Mouse (Mus musculus): ENCODE results near the gene Trex1. TPM values are rescaled to one million over a fixed set of nuclear protein-coding genes. Genes with fewer than 3 reads are reported as not detected.
A peak's percentile ranks its signal among the peaks of the same experiment; 100 is the strongest.

Gene Trex1
- total and polyA plus RNA-seq, 3 experiments: 12.6 to 55.2 (median 13.3) TPM

DNA sequence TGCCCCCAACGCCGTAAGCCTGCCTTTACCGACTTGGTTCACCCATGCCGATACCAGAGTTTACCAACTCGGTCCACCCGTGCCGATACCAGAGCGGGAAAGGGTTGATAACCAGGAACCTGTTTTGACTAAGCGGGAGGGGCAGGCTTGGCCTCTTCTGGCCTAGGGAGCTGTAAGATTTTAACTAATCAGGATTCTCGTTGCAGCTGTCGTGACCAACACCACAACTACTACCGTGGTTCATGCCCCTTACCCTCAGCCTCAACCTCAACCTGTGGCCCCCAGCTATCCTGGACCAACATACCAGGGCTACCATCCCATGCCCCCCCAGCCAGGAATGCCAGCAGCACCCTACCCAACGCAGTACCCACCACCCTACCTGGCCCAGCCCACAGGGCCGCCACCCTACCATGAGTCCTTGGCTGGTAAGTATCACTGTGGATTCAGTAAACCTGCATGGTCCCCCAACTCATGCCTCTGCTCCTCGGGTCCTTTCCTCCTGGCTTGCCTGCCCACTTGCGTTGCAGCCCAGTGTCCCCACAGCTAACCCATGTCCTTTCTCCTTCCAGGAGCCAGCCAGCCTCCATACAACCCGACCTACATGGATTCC lies 3.3 kb downstream of the Trex1 start:
- H3K9ac ChIP-seq (ENCODE audit: low read depth, low read length): no peak overlapping the region
- no peak overlapping the region for H3K4me3 ChIP-seq
- peak in 1 of 2 experiments; percentile 23 for DNase-seq
- H3K27ac ChIP-seq: no peak overlapping the region
- 87% methylated on average over 17 of the region's 17 CpGs for WGBS
- H3K27me3 ChIP-seq (ENCODE audit: control insufficient read depth, insufficient read depth, low read length): no peaks in the 10 kb centered on the region
- TF ChIP-seq EP300 (IDR thresholded peaks at IDR 0.05; ENCODE audit: insufficient read depth, low read depth, low read length) (no peak), CTCF (IDR thresholded peaks at IDR 0.05) (no peak), POLR2A (IDR thresholded peaks at IDR 0.05; ENCODE audit: insufficient read depth, low read depth, low read length) (no peak)
- peaks cover 17% of the 10 kb centered on the region for H3K4me1 ChIP-seq (ENCODE audit: control insufficient read depth, insufficient read depth, low read length)
- H3K79me2 ChIP-seq (replicated peaks; ENCODE audit: control insufficient read depth, insufficient read depth, low read length): no peaks in the 10 kb centered on the region; the same call in 1 of the 2 replicates
- intact Hi-C loops (cut with DNase I): no loop called here
- 0 out of 2 replicates have a peak, but pooled peaks cover 2% of the 10 kb centered on the region for H3K36me3 ChIP-seq (ENCODE audit: control insufficient read depth, insufficient read depth, low read length)

DNA sequence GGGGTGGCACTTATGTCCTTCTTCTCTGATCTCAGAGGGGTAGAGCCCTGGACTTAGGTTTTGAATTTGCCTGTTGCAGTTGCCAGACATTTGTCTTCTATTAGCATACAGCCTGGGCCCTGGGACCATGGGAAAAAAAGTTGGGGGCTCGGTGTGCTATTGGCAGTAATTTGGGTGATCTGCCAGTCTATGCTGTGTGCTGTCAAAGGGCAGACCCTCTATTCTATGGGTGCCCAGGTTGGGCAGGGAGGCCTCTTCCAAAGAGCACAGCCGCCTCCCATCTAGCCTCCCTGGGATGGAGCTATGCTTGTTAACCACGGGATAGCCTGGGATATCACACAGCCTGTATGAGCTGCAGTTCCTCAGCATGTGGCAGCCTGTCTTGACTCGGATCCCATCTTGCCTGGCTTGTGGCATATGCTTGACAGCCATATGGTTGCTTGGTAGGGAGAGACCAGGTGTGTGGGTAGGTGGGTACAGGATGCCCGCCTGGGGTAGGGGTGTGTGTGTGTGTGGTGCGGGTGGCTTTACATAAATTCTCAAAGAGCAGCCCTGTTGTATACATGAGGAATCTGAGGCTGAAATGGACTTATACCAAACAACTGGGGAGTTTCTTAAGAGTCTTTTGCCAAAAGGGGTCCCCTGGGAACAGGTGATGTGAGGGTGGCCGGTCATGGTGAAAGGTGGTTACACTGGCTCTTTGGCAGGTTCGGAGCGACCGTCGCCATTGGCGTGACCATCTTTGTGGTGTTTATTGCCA lies 4.1 kb downstream of the Trex1 start:
- H3K9ac ChIP-seq (ENCODE audit: low read depth, low read length): no peak overlapping the region; the same call in 1 of the 2 replicates
- H3K4me1 ChIP-seq (ENCODE audit: control insufficient read depth, insufficient read depth, low read length): peaks cover 17% of the 10 kb centered on the region
- no peaks in the 10 kb centered on the region; the same call in 1 of the 2 replicates for H3K79me2 ChIP-seq (replicated peaks; ENCODE audit: control insufficient read depth, insufficient read depth, low read length)
- DNase-seq: peak in 1 of 2 experiments; percentile 24
- 0 out of 2 replicates have a peak, but pooled peaks cover 2% of the 10 kb centered on the region for H3K36me3 ChIP-seq (ENCODE audit: control insufficient read depth, insufficient read depth, low read length)
- no peak for TF ChIP-seq CTCF (IDR thresholded peaks at IDR 0.05)
- TF ChIP-seq POLR2A (IDR thresholded peaks at IDR 0.05; ENCODE audit: insufficient read depth, low read depth, low read length): no peak
- no peak for TF ChIP-seq EP300 (IDR thresholded peaks at IDR 0.05; ENCODE audit: insufficient read depth, low read depth, low read length)
- H3K4me3 ChIP-seq: peak overlapping the region; percentile 44
- peak overlapping the region; percentile 73 for H3K27ac ChIP-seq
- no peaks in the 10 kb centered on the region for H3K27me3 ChIP-seq (ENCODE audit: control insufficient read depth, insufficient read depth, low read length)
- WGBS: 85% methylated on average over 12 of the region's 12 CpGs
- intact Hi-C loops (cut with DNase I): no loop called here

GRCm38 (mm10) chr9:109054712-109055111 lies 4.8 kb downstream of the Trex1 start:
- Histone ChIP-seq H3K36me3 (ENCODE audit: control insufficient read depth, insufficient read depth, low read length) (0 out of 2 replicates have a peak, but pooled peaks cover 2% of the 10 kb centered on the region), H3K4me3 (peak overlapping the region; percentile 44), H3K27me3 (ENCODE audit: control insufficient read depth, insufficient read depth, low read length) (no peaks in the 10 kb centered on the region), H3K79me2 (replicated peaks; ENCODE audit: control insufficient read depth, insufficient read depth, low read length) (no peaks in the 10 kb centered on the region; the same call in 1 of the 2 replicates), H3K4me1 (ENCODE audit: control insufficient read depth, insufficient read depth, low read length) (peaks cover 14% of the 10 kb centered on the region), H3K27ac (peak overlapping the region; percentile 73), H3K9ac (ENCODE audit: low read depth, low read length) (peak overlapping the region; percentile 15; the same call in 1 of the 2 replicates)
- peak; percentile 69 to 83 for DNase-seq
- TF ChIP-seq POLR2A (IDR thresholded peaks at IDR 0.05; ENCODE audit: insufficient read depth, low read depth, low read length) (peak; percentile 79), EP300 (IDR thresholded peaks at IDR 0.05; ENCODE audit: insufficient read depth, low read depth, low read length) (0 out of 2 replicates have a peak, but pooled peaks have one; percentile 42), CTCF (IDR thresholded peaks at IDR 0.05) (no peak)
- intact Hi-C loops (cut with DNase I): no loop called here
- WGBS: 17% methylated on average over 7 of the region's 7 CpGs

DNA sequence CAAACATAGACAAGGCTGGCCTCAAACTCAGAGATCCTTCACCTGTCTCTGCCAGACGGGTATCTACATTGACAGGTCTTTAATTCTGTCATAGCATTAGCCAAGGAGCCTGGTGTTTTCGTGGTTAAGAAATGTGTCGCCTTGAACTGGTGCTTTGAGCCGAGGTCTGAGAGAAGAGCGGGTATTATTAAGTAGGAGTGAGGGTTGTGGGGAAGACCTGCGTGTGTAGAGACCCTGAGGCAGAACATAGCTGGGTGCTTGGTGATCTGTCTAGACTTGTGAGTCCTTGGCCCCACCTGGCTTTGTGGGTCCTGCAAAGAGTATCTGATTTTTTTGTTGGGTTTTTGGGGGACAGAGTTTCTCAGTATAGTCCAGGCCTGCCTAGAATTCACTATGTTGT lies 5.7 kb downstream of the Trex1 start:
- Histone ChIP-seq H3K36me3 (ENCODE audit: control insufficient read depth, insufficient read depth, low read length) (0 out of 2 replicates have a peak, but pooled peaks cover 2% of the 10 kb centered on the region), H3K4me1 (ENCODE audit: control insufficient read depth, insufficient read depth, low read length) (peaks cover 13% of the 10 kb centered on the region), H3K27ac (peak overlapping the region; percentile 73), H3K9ac (ENCODE audit: low read depth, low read length) (no peak overlapping the region), H3K79me2 (replicated peaks; ENCODE audit: control insufficient read depth, insufficient read depth, low read length) (no peaks in the 10 kb centered on the region; the same call in 1 of the 2 replicates), H3K4me3 (no peak overlapping the region), H3K27me3 (ENCODE audit: control insufficient read depth, insufficient read depth, low read length) (no peaks in the 10 kb centered on the region)
- WGBS: 76% methylated on average over 6 of the region's 6 CpGs
- intact Hi-C loops (cut with DNase I): no loop called here
- DNase-seq: peak in 1 of 2 experiments; percentile 13
- TF ChIP-seq CTCF (IDR thresholded peaks at IDR 0.05): no peak
- no peak for TF ChIP-seq EP300 (IDR thresholded peaks at IDR 0.05; ENCODE audit: insufficient read depth, low read depth, low read length)
- no peak for TF ChIP-seq POLR2A (IDR thresholded peaks at IDR 0.05; ENCODE audit: insufficient read depth, low read depth, low read length)

- Histone ChIP-seq H3K27me3 (ENCODE audit: control insufficient read depth, insufficient read depth, low read length) (no peaks in the 10 kb centered on the region), H3K36me3 (ENCODE audit: control insufficient read depth, insufficient read depth, low read length) (0 out of 2 replicates have a peak, but pooled peaks cover 2% of the 10 kb centered on the region), H3K4me1 (ENCODE audit: control insufficient read depth, insufficient read depth, low read length) (peaks cover 9% of the 10 kb centered on the region), H3K79me2 (replicated peaks; ENCODE audit: control insufficient read depth, insufficient read depth, low read length) (no peaks in the 10 kb centered on the region; the same call in 1 of the 2 replicates), H3K9ac (ENCODE audit: low read depth, low read length) (no peak overlapping the region), H3K4me3 (no peak overlapping the region), H3K27ac (no peak overlapping the region)
- TF ChIP-seq EP300 (IDR thresholded peaks at IDR 0.05; ENCODE audit: insufficient read depth, low read depth, low read length) (no peak), CTCF (IDR thresholded peaks at IDR 0.05) (no peak), POLR2A (IDR thresholded peaks at IDR 0.05; ENCODE audit: insufficient read depth, low read depth, low read length) (no peak)
- intact Hi-C loops (cut with DNase I): no loop called here
- WGBS: 86% methylated on average over 3 of the region's 3 CpGs
- DNase-seq: no peak
These were observed 6.2 kb downstream of the Trex1 start for GRCm38 (mm10) chr9:109053366-109053765.

Measured in heart, adult 2 months (tissue).